Mouse (Mus musculus): Measurements from ENCODE around the gene Btg2. TPM values are rescaled to one million over a fixed set of nuclear protein-coding genes. Genes with fewer than 3 reads are reported as not detected.

Btg2 gene
- polyA plus RNA-seq, 1 experiment from 2014 or later = 34.2 TPM

DNA sequence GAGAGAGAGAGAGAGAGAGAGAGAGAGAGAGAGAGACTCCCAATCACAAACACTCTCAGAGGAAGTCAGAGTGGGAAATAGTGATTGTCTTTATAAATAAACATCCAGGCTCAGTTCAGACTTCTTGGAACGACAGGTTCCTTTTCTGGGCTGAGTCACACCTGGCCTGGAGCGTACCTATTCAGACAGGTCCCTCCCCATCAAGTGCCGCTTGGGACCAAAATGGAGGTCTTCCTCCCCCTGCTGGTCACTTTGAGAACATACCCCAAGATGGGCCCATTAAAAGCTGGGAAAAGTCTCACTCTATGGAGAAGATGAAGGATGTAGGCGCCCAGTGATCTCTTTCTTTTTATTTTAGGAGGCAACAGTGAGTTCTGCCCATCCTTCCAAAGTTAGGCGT, 27.8 kb upstream of the Btg2 start:
- no peak overlapping the region for H3K27ac ChIP-seq
- WGBS = 6% methylated on average over 5 of the region's 5 CpGs

DNA sequence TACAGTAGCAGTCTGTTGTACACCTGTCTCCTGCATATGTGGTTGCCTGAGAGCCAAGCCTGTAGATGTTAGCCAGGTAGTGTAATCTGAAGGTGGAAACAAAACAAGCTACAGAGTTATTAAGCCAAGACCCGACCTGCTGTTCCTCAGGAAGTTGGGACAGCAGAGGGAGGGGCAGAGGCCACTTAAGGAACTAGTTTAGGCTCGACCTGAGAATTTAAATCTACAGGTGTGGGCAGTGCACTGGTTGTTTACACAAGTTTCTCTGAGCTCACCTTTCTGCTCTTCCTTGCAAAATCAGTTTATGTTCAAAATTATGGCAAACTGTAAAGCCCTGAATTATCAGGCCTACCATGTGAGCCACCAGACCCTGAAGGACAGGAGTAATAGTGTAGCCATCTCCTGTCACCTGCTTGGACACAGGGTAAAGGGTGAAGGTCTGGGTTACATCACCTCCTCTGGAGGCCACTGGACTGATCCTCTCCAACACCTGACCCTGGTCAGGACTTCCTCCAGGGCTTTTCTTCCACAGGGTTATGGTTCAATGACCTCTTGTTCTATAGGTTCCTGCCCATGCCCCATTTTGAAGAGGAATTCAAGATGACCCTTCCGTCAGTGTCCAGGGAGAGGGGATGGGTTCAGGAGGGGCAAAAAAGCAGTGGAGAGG, 27.0 kb upstream of the Btg2 start:
- Histone ChIP-seq H3K4me2 (replicated peaks) (no peak overlapping the region), H3K9me3 (no peaks in the 10 kb centered on the region), H3K27me3 (peaks cover 4% of the 10 kb centered on the region; the same call in 1 of the 2 replicates), H3K4me1 (no peaks in the 10 kb centered on the region), H3K27ac (no peak overlapping the region), H3K36me3 (no peaks in the 10 kb centered on the region), H3K9ac (no peak overlapping the region), H3K4me3 (no peak overlapping the region)
- 48% methylated on average over 3 of the region's 3 CpGs for WGBS
- no peak for ATAC-seq (ENCODE audit: insufficient number of reproducible peaks, insufficient read depth, low FRiP score, low TSS enrichment)

More for the DNA sequence above, 27.8 kb upstream of the Btg2 start:
- H3K27me3 ChIP-seq = peaks cover 4% of the 10 kb centered on the region; the same call in 1 of the 2 replicates
- H3K9me3 ChIP-seq = no peaks in the 10 kb centered on the region
- H3K4me2 ChIP-seq (replicated peaks) = no peak overlapping the region
- no peak overlapping the region for H3K9ac ChIP-seq
- H3K4me3 ChIP-seq = no peak overlapping the region
- H3K36me3 ChIP-seq = no peaks in the 10 kb centered on the region
- no peaks in the 10 kb centered on the region for H3K4me1 ChIP-seq
- ATAC-seq (ENCODE audit: insufficient number of reproducible peaks, insufficient read depth, low FRiP score, low TSS enrichment) = no peak

DNA sequence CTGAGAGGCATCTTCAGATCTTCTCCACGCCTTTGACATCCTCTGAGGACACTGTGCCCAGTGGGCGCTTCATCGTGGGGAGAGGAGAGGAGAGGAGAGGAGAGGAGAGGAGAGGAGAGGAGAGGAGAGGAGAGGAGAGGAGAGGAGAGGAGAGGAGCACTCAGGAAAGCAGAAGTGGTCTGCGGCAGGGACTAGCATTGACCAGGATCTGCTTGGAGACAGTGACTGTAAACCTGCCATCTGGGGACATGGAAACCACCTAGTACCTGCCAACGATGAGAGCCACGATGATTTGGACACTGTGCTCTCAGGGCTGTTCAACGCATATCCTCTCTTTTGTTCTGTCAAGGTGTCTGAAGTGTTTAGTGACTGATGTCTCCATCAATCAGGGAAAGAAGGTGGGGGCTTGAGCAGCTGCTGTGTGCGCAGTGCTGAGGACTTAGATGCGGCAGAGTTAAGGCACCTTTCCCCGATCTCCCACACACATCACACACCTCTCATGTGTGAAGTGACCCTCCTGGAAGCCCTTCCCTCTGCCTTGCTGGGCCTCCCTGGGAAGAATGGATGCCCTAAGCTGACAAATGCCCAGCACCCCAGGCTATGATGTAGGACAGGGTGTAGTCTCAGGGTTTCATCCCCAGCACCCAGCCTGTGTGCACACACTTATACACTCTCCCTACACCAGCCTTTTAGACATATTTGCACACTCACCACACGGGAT, 26.3 kb upstream of the Btg2 start:
- Histone ChIP-seq H3K36me3 (no peaks in the 10 kb centered on the region), H3K4me2 (replicated peaks) (no peak overlapping the region), H3K4me1 (no peaks in the 10 kb centered on the region), H3K27me3 (peaks cover 4% of the 10 kb centered on the region; the same call in 1 of the 2 replicates), H3K27ac (no peak overlapping the region), H3K9me3 (no peaks in the 10 kb centered on the region), H3K4me3 (no peak overlapping the region), H3K9ac (no peak overlapping the region)
- 79% methylated on average over 11 of the region's 11 CpGs for WGBS
- no peak for ATAC-seq (ENCODE audit: insufficient number of reproducible peaks, insufficient read depth, low FRiP score, low TSS enrichment)

DNA sequence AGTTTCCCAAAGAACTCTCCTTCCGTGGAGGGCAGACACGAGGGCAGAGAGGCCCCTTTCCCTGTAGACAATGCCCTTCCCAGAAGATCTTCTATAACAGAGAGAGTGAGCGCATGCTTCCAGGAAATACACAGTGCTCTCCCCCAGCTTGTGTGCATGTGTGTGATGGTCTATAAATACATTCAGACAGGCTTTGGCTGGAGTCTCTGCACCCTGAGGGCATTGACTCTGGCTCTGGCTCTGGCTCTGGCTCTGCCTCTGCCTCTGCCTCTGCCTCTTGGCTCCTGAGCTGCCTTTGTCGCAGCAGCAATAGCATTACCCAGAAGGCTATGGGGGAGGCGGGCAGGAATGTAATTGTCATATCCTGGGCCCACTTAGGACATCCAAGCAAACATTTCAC, 24.9 kb upstream of the Btg2 start:
- H3K9ac ChIP-seq = no peak overlapping the region
- WGBS = 68% methylated on average over 5 of the region's 5 CpGs
- no peaks in the 10 kb centered on the region for H3K9me3 ChIP-seq
- no peak for ATAC-seq (ENCODE audit: insufficient number of reproducible peaks, insufficient read depth, low FRiP score, low TSS enrichment)
- no peak overlapping the region for H3K4me2 ChIP-seq (replicated peaks)
- no peaks in the 10 kb centered on the region for H3K36me3 ChIP-seq
- H3K27ac ChIP-seq = no peak overlapping the region
- peaks cover 8% of the 10 kb centered on the region for H3K4me1 ChIP-seq
- H3K27me3 ChIP-seq = peaks cover 4% of the 10 kb centered on the region; the same call in 1 of the 2 replicates
- H3K4me3 ChIP-seq = no peak overlapping the region

DNA sequence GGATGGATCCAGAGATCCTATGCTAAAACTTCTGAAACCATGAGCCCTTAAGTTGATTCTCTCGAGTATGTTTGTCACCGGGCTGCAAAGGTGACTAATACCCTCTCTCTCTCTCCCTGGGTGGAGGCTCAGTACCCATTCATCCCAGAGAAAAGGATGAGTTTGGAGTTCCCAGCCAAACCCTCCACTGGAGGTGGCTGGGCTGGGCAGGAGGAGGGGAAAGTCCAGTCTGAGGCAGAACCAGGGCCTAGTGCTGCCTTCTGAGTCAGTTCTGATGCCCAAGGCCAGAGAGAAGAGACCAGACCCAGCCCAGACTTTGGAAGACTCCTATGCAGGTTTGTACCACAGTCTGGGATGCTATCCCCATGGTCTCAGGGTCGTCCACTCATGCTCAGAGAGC, 22.7 kb upstream of the Btg2 start:
- Histone ChIP-seq H3K9ac (no peak overlapping the region), H3K27me3 (peaks cover 4% of the 10 kb centered on the region; the same call in 1 of the 2 replicates), H3K4me3 (no peak overlapping the region), H3K27ac (no peak overlapping the region), H3K9me3 (no peaks in the 10 kb centered on the region), H3K36me3 (no peaks in the 10 kb centered on the region), H3K4me2 (replicated peaks) (no peak overlapping the region), H3K4me1 (peaks cover 15% of the 10 kb centered on the region)
- ATAC-seq (ENCODE audit: insufficient number of reproducible peaks, insufficient read depth, low FRiP score, low TSS enrichment) = no peak
- WGBS = 73% methylated on average over 3 of the region's 3 CpGs

DNA sequence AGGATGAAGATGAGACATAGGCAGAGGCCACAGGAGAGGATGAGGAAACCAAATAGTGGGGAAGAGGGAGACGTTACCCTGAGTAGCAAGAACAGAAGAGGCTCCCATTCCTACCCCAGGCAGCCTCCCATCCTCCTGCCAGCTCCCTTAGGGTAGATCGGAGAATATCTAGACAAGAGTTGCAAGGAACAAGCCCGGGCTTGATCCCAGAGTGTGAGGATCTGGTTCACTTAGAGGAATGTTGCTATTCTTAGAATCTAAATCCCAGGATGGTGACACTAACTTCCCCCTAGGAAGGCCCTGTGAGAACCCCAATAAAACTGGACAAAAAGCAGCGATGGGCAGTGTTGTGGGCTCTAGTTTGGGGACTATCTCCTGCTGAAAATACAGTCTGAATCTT, 22.0 kb upstream of the Btg2 start:
- no peak overlapping the region for H3K4me2 ChIP-seq (replicated peaks)
- H3K27ac ChIP-seq = no peak overlapping the region
- ATAC-seq (ENCODE audit: insufficient number of reproducible peaks, insufficient read depth, low FRiP score, low TSS enrichment) = no peak
- no peaks in the 10 kb centered on the region for H3K36me3 ChIP-seq
- no peaks in the 10 kb centered on the region for H3K9me3 ChIP-seq
- WGBS = 68% methylated on average over 4 of the region's 4 CpGs
- H3K4me3 ChIP-seq = no peak overlapping the region
- H3K4me1 ChIP-seq = peaks cover 15% of the 10 kb centered on the region
- H3K27me3 ChIP-seq = peaks cover 4% of the 10 kb centered on the region; the same call in 1 of the 2 replicates
- no peak overlapping the region for H3K9ac ChIP-seq

DNA sequence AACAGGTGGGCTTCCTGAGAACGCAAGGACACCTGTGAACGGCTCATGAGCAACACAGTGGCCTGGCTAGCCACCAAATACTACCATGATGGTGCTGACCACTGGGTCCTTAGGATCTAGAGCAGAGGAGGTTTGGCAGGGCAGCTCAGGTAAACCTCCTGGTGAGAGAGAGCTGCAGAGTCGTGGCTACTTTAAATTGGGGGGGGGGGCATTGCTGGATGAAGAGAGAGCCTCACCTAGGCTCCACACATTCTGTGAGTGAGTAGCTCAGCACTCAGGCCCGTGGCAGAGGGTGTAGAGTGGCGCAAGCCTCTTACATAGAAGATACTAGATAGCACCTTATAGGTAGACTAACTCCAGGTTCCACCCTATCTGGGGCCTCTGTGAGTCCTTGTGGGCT, 21.5 kb upstream of the Btg2 start:
- Histone ChIP-seq H3K4me1 (peaks cover 19% of the 10 kb centered on the region), H3K4me3 (no peak overlapping the region), H3K9ac (no peak overlapping the region), H3K4me2 (replicated peaks) (no peak overlapping the region), H3K36me3 (no peaks in the 10 kb centered on the region), H3K27ac (no peak overlapping the region), H3K9me3 (no peaks in the 10 kb centered on the region), H3K27me3 (peaks cover 2% of the 10 kb centered on the region; the same call in 1 of the 2 replicates)
- ATAC-seq (ENCODE audit: insufficient number of reproducible peaks, insufficient read depth, low FRiP score, low TSS enrichment) = no peak
- WGBS = 82% methylated on average over 5 of the region's 5 CpGs

DNA sequence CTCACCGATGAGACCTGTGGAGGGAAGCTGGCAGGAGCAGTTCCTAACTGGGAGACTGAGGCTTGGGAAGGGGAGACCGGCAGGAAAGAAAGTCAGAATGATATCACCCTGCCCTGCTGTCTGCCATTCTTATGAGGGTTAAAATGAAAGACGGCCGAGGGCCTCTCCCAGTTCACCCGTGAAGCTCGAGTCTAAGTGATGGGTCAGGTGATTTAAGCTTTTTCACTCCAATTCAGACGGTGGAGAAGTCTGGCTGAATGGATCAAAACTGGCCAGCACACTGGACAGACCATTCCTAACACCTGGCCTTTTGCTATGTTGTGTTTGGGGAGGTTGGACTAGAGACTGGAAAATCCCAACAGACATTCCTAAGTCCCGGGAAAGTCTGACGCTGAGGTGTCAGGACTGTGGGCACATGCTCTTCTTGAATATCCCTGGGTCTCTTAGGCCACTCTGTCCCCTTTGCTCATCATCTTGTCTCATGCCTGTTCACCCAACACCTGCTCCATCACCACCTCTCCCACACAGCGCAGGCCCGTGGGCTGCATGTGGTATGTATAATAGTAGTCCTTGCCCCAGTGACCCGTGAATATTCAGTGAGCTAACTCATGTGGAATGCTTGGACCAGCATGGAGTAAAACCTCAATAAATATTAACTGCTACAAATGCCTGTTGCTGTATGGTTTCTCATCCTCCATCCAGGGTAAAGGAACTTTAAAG, 20.8 kb upstream of the Btg2 start:
- Histone ChIP-seq H3K36me3 (no peaks in the 10 kb centered on the region), H3K4me3 (peak overlapping the region; percentile 32), H3K4me1 (peaks cover 20% of the 10 kb centered on the region), H3K4me2 (replicated peaks) (peak overlapping the region; percentile 49), H3K27me3 (no peaks in the 10 kb centered on the region), H3K9ac (0 out of 2 replicates have a peak overlapping the region, but pooled peaks have one; percentile 1), H3K9me3 (no peaks in the 10 kb centered on the region), H3K27ac (peak overlapping the region; percentile 85)
- peak; percentile 7; the same call in 1 of the 2 replicates for ATAC-seq (ENCODE audit: insufficient number of reproducible peaks, insufficient read depth, low FRiP score, low TSS enrichment)
- 25% methylated on average over 12 of the region's 12 CpGs for WGBS

DNA sequence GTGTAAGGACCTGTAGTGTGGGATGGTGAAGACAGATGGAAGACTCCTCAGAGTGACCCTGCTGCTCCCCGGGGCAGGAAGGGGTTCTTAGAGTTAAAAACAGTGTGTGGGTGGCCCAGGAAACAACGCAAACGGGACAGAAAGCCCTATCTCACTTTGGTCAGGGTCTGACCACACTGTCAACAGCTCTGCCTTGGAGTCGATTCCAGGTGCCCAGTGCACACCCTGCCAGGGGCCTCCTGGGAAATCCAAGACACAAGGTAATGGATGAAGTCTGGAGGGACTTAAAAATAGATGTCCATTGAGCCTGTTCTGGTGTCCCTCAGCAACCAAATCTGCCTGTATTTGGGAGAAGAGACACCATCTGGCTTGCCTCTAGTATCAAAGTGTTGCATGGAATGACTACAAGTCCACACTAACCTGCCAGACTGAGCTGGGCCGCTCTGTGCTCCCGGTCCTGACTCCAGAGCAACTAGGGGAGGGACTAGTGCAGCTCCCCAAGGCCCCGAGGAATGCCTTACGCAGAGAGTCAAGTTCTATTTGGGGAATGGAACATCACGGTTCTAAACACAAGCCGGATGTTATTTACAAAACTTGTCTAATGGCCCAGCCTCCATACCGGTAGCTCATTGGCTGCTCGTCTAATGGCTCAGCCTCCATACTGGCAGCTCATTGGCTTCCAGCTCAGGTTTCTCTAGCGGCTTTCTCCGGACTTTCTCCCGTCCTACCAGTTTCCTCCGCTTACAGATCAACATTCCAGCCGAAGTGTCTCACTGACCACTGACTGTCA, 20.0 kb upstream of the Btg2 start:
- H3K4me1 ChIP-seq = peaks cover 23% of the 10 kb centered on the region
- H3K27ac ChIP-seq = peak overlapping the region; percentile 85
- 0 out of 2 replicates have a peak overlapping the region, but pooled peaks have one; percentile 41 for H3K9ac ChIP-seq
- WGBS = 7% methylated on average over 17 of the region's 17 CpGs
- H3K9me3 ChIP-seq = no peaks in the 10 kb centered on the region
- no peaks in the 10 kb centered on the region for H3K36me3 ChIP-seq
- H3K4me3 ChIP-seq = peak overlapping the region; percentile 32
- peak; percentile 81 for ATAC-seq (ENCODE audit: insufficient number of reproducible peaks, insufficient read depth, low FRiP score, low TSS enrichment)
- peak overlapping the region; percentile 49 for H3K4me2 ChIP-seq (replicated peaks)
- no peaks in the 10 kb centered on the region for H3K27me3 ChIP-seq

DNA sequence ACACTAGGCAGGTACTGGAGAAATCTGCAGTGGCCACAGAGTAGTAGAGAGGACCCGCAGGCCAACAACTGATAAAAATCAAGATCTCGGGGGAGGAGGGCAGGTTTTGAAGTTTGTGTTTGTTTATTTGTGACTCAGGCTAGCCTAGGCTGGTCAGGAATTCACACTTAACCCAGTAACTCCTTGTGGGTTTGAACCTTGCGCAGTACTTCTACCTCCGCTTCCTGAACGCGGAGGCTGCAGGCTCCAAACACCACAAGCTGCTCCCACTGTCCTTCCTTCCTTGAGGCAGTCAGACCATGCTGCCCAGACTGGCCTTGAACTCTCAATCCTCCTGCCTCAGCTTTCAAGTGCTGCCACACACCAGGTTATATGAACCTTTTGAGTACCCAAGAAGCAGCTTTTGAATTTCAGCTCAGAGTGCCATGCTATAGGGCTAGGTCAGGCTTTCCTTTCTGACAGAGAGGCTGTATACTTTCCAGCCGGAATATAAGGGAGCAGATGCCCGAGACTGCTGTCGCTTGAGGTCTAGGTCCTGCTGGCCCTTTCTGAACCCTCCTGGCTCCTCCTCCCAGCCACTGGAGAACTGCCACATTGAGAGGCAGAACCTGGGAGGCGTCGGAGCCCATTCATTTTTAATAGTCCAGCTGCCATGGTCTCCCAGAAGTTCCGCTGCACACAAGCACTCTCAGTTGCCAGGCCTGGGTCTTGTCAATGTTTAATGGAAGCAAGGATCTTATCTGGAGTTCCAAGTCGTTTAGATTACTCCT, 19.2 kb upstream of the Btg2 start:
- no peak overlapping the region for H3K4me3 ChIP-seq
- H3K4me1 ChIP-seq = peaks cover 30% of the 10 kb centered on the region

More for the DNA sequence above, 19.2 kb upstream of the Btg2 start:
- H3K4me2 ChIP-seq (replicated peaks) = peak overlapping the region; percentile 49
- H3K9ac ChIP-seq = no peak overlapping the region
- H3K27ac ChIP-seq = peak overlapping the region; percentile 85
- H3K27me3 ChIP-seq = no peaks in the 10 kb centered on the region
- H3K36me3 ChIP-seq = no peaks in the 10 kb centered on the region
- no peaks in the 10 kb centered on the region for H3K9me3 ChIP-seq
- WGBS = 69% methylated on average over 13 of the region's 13 CpGs
- no peak for ATAC-seq (ENCODE audit: insufficient number of reproducible peaks, insufficient read depth, low FRiP score, low TSS enrichment)
